10 mouse cellular contexts compared by ENCODE assay signal in the genomic region with DNA sequence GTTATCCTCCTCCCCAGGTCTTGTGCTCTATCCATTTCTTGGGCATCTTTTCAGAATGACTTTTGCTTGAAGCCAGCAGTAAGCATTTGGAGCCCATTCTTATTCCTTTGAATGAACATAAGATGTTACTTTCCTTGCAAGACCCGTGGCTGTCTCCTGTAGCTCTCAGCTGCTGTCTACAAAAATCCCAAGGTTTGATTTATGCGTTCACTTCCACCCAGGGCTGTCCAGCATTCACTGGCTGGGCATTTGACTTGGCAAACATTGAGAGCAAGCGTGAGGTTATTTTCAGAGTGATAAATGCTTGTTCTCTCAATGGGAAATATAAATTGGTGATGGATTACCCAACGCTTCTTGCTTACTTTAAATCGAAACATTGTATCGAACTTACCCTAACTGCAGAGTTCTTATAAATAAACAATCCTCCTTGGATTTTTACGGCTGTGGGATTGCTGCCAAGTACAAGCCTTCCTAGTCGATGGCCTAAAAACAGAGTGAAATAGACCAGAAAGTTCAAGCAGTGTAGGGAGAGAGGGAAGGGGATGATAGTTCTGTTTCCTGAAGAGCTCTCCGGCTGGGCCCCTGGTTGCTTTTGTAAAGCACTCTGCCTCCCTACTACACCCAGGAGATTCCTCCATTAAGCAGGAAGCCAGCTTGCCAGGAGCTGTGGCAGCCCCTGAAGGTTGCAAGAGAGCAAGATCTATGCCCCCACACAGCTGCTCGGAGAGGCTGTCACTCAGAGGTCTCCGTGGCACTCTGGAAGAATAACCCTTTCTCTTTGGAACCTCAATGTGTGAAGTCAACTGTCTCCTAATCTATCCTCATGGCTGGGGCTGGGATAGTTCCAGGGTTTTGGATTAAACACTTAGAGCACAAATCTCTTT.
DNase-seq lines count a peak whose midpoint lies in the region; ATAC-seq and TF ChIP-seq lines count a peak whose summit lies in the region.
"Had no signal": no experiment of that assay in that cellular context is flagged by ENCODE, and none has a peak within 500 bp of the region (broad histone marks: within the 10 kb centered on the region; RNA-seq: fewer than 3 reads in every experiment).

No protein-coding gene starts in this region.

- H3K4me1 ChIP-seq in embryonic facial prominence, embryonic 10.5 days: peaks cover 19% of the 10 kb centered on the region
- H3K4me1 ChIP-seq in intestine, embryonic 15.5 days (replicated peaks): 0 out of 2 replicates have a peak, but pooled peaks cover 3% of the 10 kb centered on the region
- peaks cover 29% of the 10 kb centered on the region for H3K4me1 ChIP-seq in midbrain, embryonic 10.5 days
- no peaks in the 10 kb centered on the region for H3K4me1 ChIP-seq in cerebellum, adult 2 months (ENCODE audit: control insufficient read depth, insufficient read depth, low read length)
- H3K4me1 ChIP-seq: liver, embryonic 15.5 days had no signal

- TF ChIP-seq POLR2A in cerebellum, adult 2 months (IDR thresholded peaks at IDR 0.05; ENCODE audit: borderline replicate concordance, insufficient read depth, low read length): no peak

- ATAC-seq in intestine, embryonic 15.5 days: peak; percentile 55
- no peak for ATAC-seq in monocyte, adult 5-6 weeks (replicated peaks; ENCODE audit: insufficient number of reproducible peaks, low FRiP score, low TSS enrichment, poor library complexity, severe bottlenecking)

- no peak overlapping the region for H3K4me3 ChIP-seq in embryonic facial prominence, embryonic 10.5 days
- no peak overlapping the region for H3K4me3 ChIP-seq in intestine, embryonic 15.5 days (replicated peaks)
- no peak overlapping the region for H3K4me3 ChIP-seq in midbrain, embryonic 10.5 days
- H3K4me3 ChIP-seq in cerebellum, adult 2 months (replicated peaks; ENCODE audit: insufficient read depth, low read depth, low read length): no peak overlapping the region
- H3K4me3 ChIP-seq: liver, embryonic 15.5 days had no signal

- no peaks in the 10 kb centered on the region for H3K36me3 ChIP-seq in embryonic facial prominence, embryonic 10.5 days (replicated peaks)
- H3K36me3 ChIP-seq in intestine, embryonic 15.5 days: no peaks in the 10 kb centered on the region
- H3K36me3 ChIP-seq in midbrain, embryonic 10.5 days: no peaks in the 10 kb centered on the region
- H3K36me3 ChIP-seq: liver, embryonic 15.5 days had no signal

- H3K4me2 ChIP-seq in intestine, embryonic 15.5 days (replicated peaks): peak overlapping the region; percentile 40; the same call in 1 of the 2 replicates
- H3K4me2 ChIP-seq: liver, embryonic 15.5 days had no signal

- no peaks in the 10 kb centered on the region for H3K9me3 ChIP-seq in embryonic facial prominence, embryonic 10.5 days
- no peaks in the 10 kb centered on the region for H3K9me3 ChIP-seq in intestine, embryonic 15.5 days
- no peaks in the 10 kb centered on the region for H3K9me3 ChIP-seq in midbrain, embryonic 10.5 days (replicated peaks)
- H3K9me3 ChIP-seq: liver, embryonic 15.5 days had no signal

- no peak overlapping the region for H3K9ac ChIP-seq in intestine, embryonic 15.5 days
- H3K9ac ChIP-seq: liver, embryonic 15.5 days had no signal

- peak; percentile 49 for DNase-seq in NIH3T3 (ENCODE audit: low read depth)
- DNase-seq in embryonic facial prominence, embryonic 10.5 days (ENCODE audit: low spot score): peak; percentile 18
- DNase-seq in midbrain, embryonic 10.5 days (ENCODE audit: low spot score): peak; percentile 60
- no peak for DNase-seq in cerebellum, adult 2 months
- no peak for DNase-seq in frontal cortex, postnatal 36 days (ENCODE audit: low spot score in 2 of 2)
- DNase-seq in right cerebral cortex, postnatal 10 days (ENCODE audit: low spot score in 2 of 2): no peak
- DNase-seq: gastrocnemius, postnatal 14 days had no signal

- no peak for TF ChIP-seq CTCF in cerebellum, adult 2 months (IDR thresholded peaks at IDR 0.05; ENCODE audit: borderline replicate concordance, insufficient read depth, low read depth, low read length)

- 56% methylated on average over 11 of the region's 11 CpGs for WGBS in embryonic facial prominence, embryonic 10.5 days
- WGBS in intestine, embryonic 15.5 days: 16% methylated on average over 11 of the region's 11 CpGs
- 51% methylated on average over 11 of the region's 11 CpGs for whole genome bisulfite sequencing in midbrain, embryonic 10.5 days
- WGBS in cerebellum, adult 2 months: 33% methylated on average over 11 of the region's 11 CpGs

- H3K27ac ChIP-seq in embryonic facial prominence, embryonic 10.5 days (replicated peaks): peak overlapping the region; percentile 57; the same call in 1 of the 2 replicates
- H3K27ac ChIP-seq in intestine, embryonic 15.5 days: peak overlapping the region; percentile 71
- peak overlapping the region; percentile 81 for H3K27ac ChIP-seq in midbrain, embryonic 10.5 days (replicated peaks)
- H3K27ac ChIP-seq in cerebellum, adult 2 months (ENCODE audit: insufficient read depth, low read length): no peak overlapping the region
- H3K27ac ChIP-seq: liver, embryonic 15.5 days had no signal

- 0 out of 2 replicates have a peak, but pooled peaks cover 6% of the 10 kb centered on the region for H3K27me3 ChIP-seq in embryonic facial prominence, embryonic 10.5 days (replicated peaks; ENCODE audit: low read depth, poor library complexity, severe bottlenecking)
- no peaks in the 10 kb centered on the region for H3K27me3 ChIP-seq in intestine, embryonic 15.5 days (replicated peaks)
- peaks cover 23% of the 10 kb centered on the region for H3K27me3 ChIP-seq in midbrain, embryonic 10.5 days (ENCODE audit: low read depth, poor library complexity, severe bottlenecking)
- no peaks in the 10 kb centered on the region; the same call in 1 of the 2 replicates for H3K27me3 ChIP-seq in cerebellum, adult 2 months (ENCODE audit: control insufficient read depth, insufficient read depth, low read length)
- H3K27me3 ChIP-seq: liver, embryonic 15.5 days had no signal

Comparison
In these comparisons a context has a peak if more than half of its experiments do, and no peak if none do; other contexts are left out.
1. DNase-seq: peak in NIH3T3 (single experiment), embryonic facial prominence, embryonic 10.5 days (single experiment) and midbrain, embryonic 10.5 days (single experiment); none in cerebellum, adult 2 months (0 of 2), frontal cortex, postnatal 36 days (0 of 2) and right cerebral cortex, postnatal 10 days (0 of 2).